Mouse (Mus musculus) retina, postnatal 7 days (tissue): ENCODE results near the gene Atp11a.

Experiments used
- DNase-seq: peaks from one replicate; pipeline ENCODE4 v3.0.0-alpha.2; 2012; ENCODE audit warnings: low read depth, low spot score

The Atp11a gene

GRCm38 (mm10) chr8:12756391-12757157 is at the start of gene Atp11a:
TSS of gene Atp11a (plus strand) at chr8:12757014.
- peak; percentile 70 for DNase-seq

- DNase-seq: no peak
These were observed 45.2 kb upstream of the Atp11a start for GRCm38 (mm10) chr8:12711623-12712022.

GRCm38 (mm10) chr8:12715861-12716585 is 40.8 kb upstream of the Atp11a start:
- no peak for DNase-seq

- peak; percentile 61 for DNase-seq
These were observed 37.7 kb upstream of the Atp11a start for GRCm38 (mm10) chr8:12719091-12719490.

GRCm38 (mm10) chr8:12728644-12729043 is 28.2 kb upstream of the Atp11a start:
- DNase-seq: no peak

- no peak for DNase-seq
These were observed 26.0 kb upstream of the Atp11a start for GRCm38 (mm10) chr8:12730780-12731179.

- no peak for DNase-seq
These were observed 24.4 kb upstream of the Atp11a start for GRCm38 (mm10) chr8:12732431-12732830.

- DNase-seq: no peak
These were observed 17.7 kb upstream of the Atp11a start for GRCm38 (mm10) chr8:12739113-12739512.

- DNase-seq: no peak
These were observed 13.4 kb upstream of the Atp11a start for GRCm38 (mm10) chr8:12743390-12743789.

GRCm38 (mm10) chr8:12748183-12748582 is 8.6 kb upstream of the Atp11a start:
- DNase-seq: no peak

- no peak for DNase-seq
These were observed 7.7 kb upstream of the Atp11a start for GRCm38 (mm10) chr8:12749116-12749515.

- no peak for DNase-seq
These were observed 3.8 kb upstream of the Atp11a start for GRCm38 (mm10) chr8:12753054-12753453.

GRCm38 (mm10) chr8:12754115-12754514 is 2.7 kb upstream of the Atp11a start:
- DNase-seq: no peak

GRCm38 (mm10) chr8:12755312-12755711 is 1.5 kb upstream of the Atp11a start:
- DNase-seq: no peak

GRCm38 (mm10) chr8:12755826-12756225 is 988 bp upstream of the Atp11a start:
- DNase-seq: no peak

- DNase-seq: no peak
These were observed 572 bp downstream of the Atp11a start for GRCm38 (mm10) chr8:12757231-12757940.

GRCm38 (mm10) chr8:12759963-12760362 is 3.1 kb downstream of the Atp11a start:
- no peak for DNase-seq

- DNase-seq: no peak
These were observed 5.1 kb downstream of the Atp11a start for GRCm38 (mm10) chr8:12761873-12762272.

GRCm38 (mm10) chr8:12763565-12764108 is 6.8 kb downstream of the Atp11a start:
- no peak for DNase-seq

- DNase-seq: no peak
These were observed 8.2 kb downstream of the Atp11a start for GRCm38 (mm10) chr8:12764971-12765370.

- no peak for DNase-seq
These were observed 10.4 kb downstream of the Atp11a start for GRCm38 (mm10) chr8:12767176-12767575.

GRCm38 (mm10) chr8:12768747-12769146 is 11.9 kb downstream of the Atp11a start:
- DNase-seq: no peak
